Mouse (Mus musculus) megakaryocyte, embryonic 14.5 days (primary cell): ENCODE measurements around the gene Mrpl58.

Source experiments
- FLI1 ChIP-seq: IDR thresholded peaks from 2 replicates; pipeline ENCODE4 v1.6.1; 2012; ENCODE audit warnings: low read length, inconsistent platforms, mixed read lengths
- GATA1 ChIP-seq: IDR thresholded peaks from 3 replicates; pipeline ENCODE4 v1.6.1; 2012; ENCODE audit warnings: mixed read lengths, low read length, inconsistent platforms, borderline replicate concordance

DNA sequence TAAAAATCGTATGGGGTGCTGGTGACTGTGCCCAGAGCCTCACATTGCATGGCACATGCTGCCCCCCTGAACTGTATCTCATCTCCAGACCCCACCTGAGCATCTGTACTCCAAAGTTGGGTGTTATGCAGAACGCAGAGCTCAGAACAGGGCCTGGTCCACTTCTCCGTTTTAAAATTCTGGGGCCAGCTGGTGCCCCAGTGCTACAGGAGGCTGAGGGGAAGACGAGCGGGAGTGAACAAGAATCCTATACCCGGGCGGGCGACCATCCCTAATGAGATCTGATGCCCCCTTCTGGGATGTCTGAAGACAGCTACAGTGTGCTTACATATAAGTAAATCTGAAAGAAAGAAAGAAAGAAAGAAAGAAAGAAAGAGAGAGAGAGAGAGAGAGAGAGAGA, 57.4 kb downstream of the Mrpl58 start:
- no peak for TF ChIP-seq GATA1
- no peak for TF ChIP-seq FLI1
